Mouse (Mus musculus): ENCODE data around the gene Rmi1. TPM values are rescaled to one million over a fixed set of nuclear protein-coding genes. Genes with fewer than 3 reads are reported as not detected.

Rmi1 gene
- total RNA-seq, 4 experiments from 2014 or later: 17.0 to 20.7 (median 18.1) TPM

Small RNA genes lying within 50 kb of the gene (microRNA-seq; reads per million reads assigned to microRNA genes)
- 67.0 to 70.8 reads per million in 2 experiments for gene Mir7-1

Other genes with a start within 250 kb of the Rmi1 start
- 10 to 100 TPM; 29.5 to 39.2 (median 33.4) TPM for gene Idnk, start 244.6 kb upstream of the Rmi1 start, total RNA-seq (2022)
- gene Ubqln1, start 186.6 kb upstream of the Rmi1 start, total RNA-seq (2022): 100 to 1,000 TPM; 139 to 165 (median 152) TPM
- gene Gkap1, start 126.5 kb upstream of the Rmi1 start, total RNA-seq (2022): 10 to 100 TPM; 17.6 to 22.4 (median 19.1) TPM
- 1 to 10 TPM; 2.9 to 4.5 (median 4.1) TPM for gene Kif27, start 43.1 kb upstream of the Rmi1 start, total RNA-seq (2022)
- gene 2210016F16Rik, start 17.0 kb upstream of the Rmi1 start, total RNA-seq (2022): 1 to 10 TPM; 6.8 to 9.5 (median 7.6) TPM
- 100 to 1,000 TPM; 676 to 762 (median 708) TPM for gene Hnrnpk, start 1.1 kb downstream of the Rmi1 start, total RNA-seq (2022)
- under 1 TPM in 3 of 4 experiments, not detected in 1; 0.11 to 0.85 (median 0.37) TPM for gene Slc28a3, start 208.6 kb downstream of the Rmi1 start, total RNA-seq (2022)

All from layer of hippocampus, adult 8-10 months (tissue).